Mouse (Mus musculus): ENCODE measurements around the gene Gpr61.

DNA sequence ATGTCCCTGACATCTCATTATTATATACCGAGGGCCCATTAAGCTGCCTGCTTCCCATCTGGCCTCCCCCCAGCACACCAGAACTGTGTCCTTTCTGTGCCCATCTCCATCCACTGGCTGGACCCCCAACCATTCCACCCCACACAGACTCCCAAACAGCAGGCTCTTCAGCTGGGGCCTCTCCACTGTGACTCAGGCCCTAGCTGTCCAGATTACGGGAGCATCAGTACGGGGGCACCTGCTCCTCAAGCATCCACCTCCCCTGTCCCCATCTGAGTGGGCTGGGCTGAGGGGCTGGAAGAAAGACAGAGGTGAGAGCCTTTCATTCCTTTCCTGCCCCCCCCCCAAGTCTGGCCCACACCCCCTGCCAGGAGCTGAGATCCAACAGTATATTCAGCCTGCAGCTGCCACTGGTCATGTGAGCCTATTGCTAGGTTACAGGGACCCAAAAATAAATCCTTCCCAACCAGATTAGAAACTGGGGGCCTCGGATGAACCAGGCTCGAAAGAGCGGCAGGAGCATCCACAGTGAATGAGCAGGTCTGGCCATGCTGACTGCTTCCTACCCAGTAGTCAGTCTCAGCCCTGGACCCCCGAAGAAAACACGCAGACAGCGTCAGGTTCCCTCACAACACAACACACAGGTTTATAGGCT, 3.8 kb upstream of the Gpr61 start:
- TF ChIP-seq POLR2A (IDR thresholded peaks at IDR 0.05; ENCODE audit: extremely low read depth, insufficient read depth, low read length) = no peak
- TF ChIP-seq CTCF (IDR thresholded peaks at IDR 0.05; ENCODE audit: low read depth, low read length) = no peak
